Mouse (Mus musculus) midbrain, embryonic 12.5 days (tissue): Measurements from ENCODE around the gene Dmc1. TPM values are rescaled to one million over a fixed set of nuclear protein-coding genes. Genes with fewer than 3 reads are reported as not detected.
A peak's percentile ranks its signal among the peaks of the same experiment; 100 is the strongest.

ENCODE experiments used
- ATAC-seq: fragments of 200-750 bp; cut with Nextera tagmentation; 2 replicates; pipeline ENCODE4 v1.8.0; 2017; ENCODE audit warnings: low read depth, moderate TSS enrichment, moderate library complexity; ENCODE audit not compliant: low FRiP score
- H3K27ac ChIP-seq: fragments of 300-500 bp; sonication (generic); replicated peaks from 2 replicates; pipeline ENCODE4 v1.5.1; 2016; ENCODE audit warnings: mild to moderate bottlenecking
- H3K27me3 ChIP-seq: fragments of 300-500 bp; sonication (generic); 2 replicates; pipeline ENCODE4 v1.6.1; 2016; ENCODE audit warnings: mild to moderate bottlenecking
- H3K36me3 ChIP-seq: fragments of 300-500 bp; sonication (generic); 2 replicates; pipeline ENCODE4 v1.6.1; 2016
- H3K4me1 ChIP-seq: fragments of 300-500 bp; sonication (generic); 2 replicates; pipeline ENCODE4 v1.6.1; 2016
- H3K4me2 ChIP-seq: fragments of 300-500 bp; sonication (generic); replicated peaks from 2 replicates; pipeline ENCODE4 v1.6.1; 2016; ENCODE audit warnings: mild to moderate bottlenecking, moderate library complexity
- H3K4me3 ChIP-seq: fragments of 300-500 bp; sonication (generic); 2 replicates; pipeline ENCODE4 v1.5.1; 2016; ENCODE audit warnings: mild to moderate bottlenecking
- H3K9ac ChIP-seq: fragments of 300-500 bp; sonication (generic); replicated peaks from 2 replicates; pipeline ENCODE4 v1.6.1; 2016; ENCODE audit warnings: mild to moderate bottlenecking, moderate library complexity
- H3K9me3 ChIP-seq: fragments of 300-500 bp; sonication (generic); 2 replicates; pipeline ENCODE4 v1.6.1; 2016; ENCODE audit warnings: mild to moderate bottlenecking
- WGBS: fragments of 180-500 bp; shearing (Covaris S2); methylation state at CpG from one replicate; pipeline ENCODE4 v1.1.7; 2016; 5-methylcytosine and 5-hydroxymethylcytosine counted together
- microRNA-seq: library from miRNA; unstranded; fragments of <30 nt; microRNA quantifications from one replicate; pipeline ENCODE4, GENCODE M21; 2017
- polyA plus RNA-seq: library from polyadenylated mRNA; unstranded; fragments of >200 nt; fragmentation: Nextera tagmentation; extraction: Ambion mirVana; gene quantifications from 2 replicates; pipeline ENCODE4 v1.2.1, GENCODE M21; 2016

The Dmc1 gene
- polyA plus RNA-seq, 1 experiment from 2014 or later, result 1.1 TPM

DNA sequence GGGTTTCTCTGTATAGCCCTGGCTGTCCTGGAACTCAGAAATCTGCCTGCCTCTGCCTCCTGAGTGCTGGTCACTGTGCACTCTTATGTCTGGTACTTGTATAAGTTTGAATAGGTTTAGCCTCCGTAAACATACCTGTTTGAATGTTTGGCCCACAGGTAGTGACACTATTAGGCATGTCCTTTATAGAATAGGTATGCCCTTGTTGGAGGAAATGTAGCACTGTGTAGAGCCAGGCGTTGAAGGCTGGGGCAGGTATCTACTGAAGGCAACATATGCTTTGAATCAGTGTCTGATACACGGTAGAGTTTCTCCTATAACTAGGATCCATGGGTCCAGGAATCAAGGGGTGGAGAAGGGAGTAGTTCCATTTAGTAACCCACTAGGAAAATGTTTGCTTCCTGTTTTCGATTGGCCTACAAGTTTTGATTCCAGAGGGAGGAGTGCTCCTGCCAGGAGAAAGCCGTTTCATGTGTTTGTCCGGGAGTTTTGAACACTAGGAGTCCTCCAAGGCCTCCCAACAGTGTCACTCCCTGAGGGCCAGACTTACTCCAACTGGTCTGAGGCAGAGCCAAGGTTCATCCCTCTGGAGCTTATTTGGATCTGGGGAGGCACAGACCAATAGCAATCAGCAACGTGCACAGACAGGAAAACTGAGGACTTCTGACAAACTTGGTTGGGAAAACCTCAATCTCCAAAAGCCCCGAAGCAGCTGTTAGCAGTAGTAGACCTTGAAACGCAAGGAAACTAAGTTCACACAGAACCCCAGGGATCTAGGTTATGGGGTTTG lies 78.7 kb downstream of the Dmc1 start:
- H3K4me1 ChIP-seq, result no peaks in the 10 kb centered on the region
- WGBS, result 67% methylated on average over 9 of the region's 9 CpGs
- no peak for ATAC-seq
- no peaks in the 10 kb centered on the region for H3K27me3 ChIP-seq
- no peak overlapping the region for H3K4me3 ChIP-seq
- no peak overlapping the region for H3K9ac ChIP-seq
- H3K9me3 ChIP-seq, result no peaks in the 10 kb centered on the region
- H3K4me2 ChIP-seq, result no peak overlapping the region
- H3K27ac ChIP-seq, result peak overlapping the region; percentile 3; the same call in 1 of the 2 replicates
- H3K36me3 ChIP-seq, result peaks cover 53% of the 10 kb centered on the region

GRCm38 (mm10) chr15:79525564-79525963 lies 79.3 kb downstream of the Dmc1 start:
- no peak for ATAC-seq
- no peaks in the 10 kb centered on the region for H3K9me3 ChIP-seq
- peaks cover 46% of the 10 kb centered on the region for H3K36me3 ChIP-seq
- WGBS, result 91% methylated on average over 5 of the region's 5 CpGs
- no peaks in the 10 kb centered on the region for H3K4me1 ChIP-seq
- H3K27ac ChIP-seq, result no peak overlapping the region; the same call in 1 of the 2 replicates
- H3K4me2 ChIP-seq, result no peak overlapping the region
- H3K4me3 ChIP-seq, result no peak overlapping the region
- H3K27me3 ChIP-seq, result no peaks in the 10 kb centered on the region
- H3K9ac ChIP-seq, result no peak overlapping the region

GRCm38 (mm10) chr15:79519400-79520220 lies 85.3 kb downstream of the Dmc1 start:
- no peaks in the 10 kb centered on the region for H3K36me3 ChIP-seq
- no peak overlapping the region for H3K4me2 ChIP-seq
- H3K4me3 ChIP-seq, result no peak overlapping the region
- H3K9me3 ChIP-seq, result no peaks in the 10 kb centered on the region
- ATAC-seq, result no peak
- H3K4me1 ChIP-seq, result peaks cover 14% of the 10 kb centered on the region; the same call in 1 of the 2 replicates
- H3K27me3 ChIP-seq, result peaks cover 49% of the 10 kb centered on the region
- H3K27ac ChIP-seq, result no peak overlapping the region
- H3K9ac ChIP-seq, result no peak overlapping the region
- 49% methylated on average over 16 of the region's 16 CpGs for WGBS

- no peak for ATAC-seq
- Histone ChIP-seq H3K27me3 (peaks cover 59% of the 10 kb centered on the region), H3K9me3 (no peaks in the 10 kb centered on the region), H3K9ac (no peak overlapping the region), H3K4me3 (no peak overlapping the region), H3K4me2 (no peak overlapping the region), H3K27ac (no peak overlapping the region), H3K36me3 (no peaks in the 10 kb centered on the region), H3K4me1 (peaks cover 14% of the 10 kb centered on the region; the same call in 1 of the 2 replicates)
- WGBS, result 86% methylated on average over 3 of the region's 3 CpGs
Observed at GRCm38 (mm10) chr15:79518571-79518970, 86.3 kb downstream of the Dmc1 start.

DNA sequence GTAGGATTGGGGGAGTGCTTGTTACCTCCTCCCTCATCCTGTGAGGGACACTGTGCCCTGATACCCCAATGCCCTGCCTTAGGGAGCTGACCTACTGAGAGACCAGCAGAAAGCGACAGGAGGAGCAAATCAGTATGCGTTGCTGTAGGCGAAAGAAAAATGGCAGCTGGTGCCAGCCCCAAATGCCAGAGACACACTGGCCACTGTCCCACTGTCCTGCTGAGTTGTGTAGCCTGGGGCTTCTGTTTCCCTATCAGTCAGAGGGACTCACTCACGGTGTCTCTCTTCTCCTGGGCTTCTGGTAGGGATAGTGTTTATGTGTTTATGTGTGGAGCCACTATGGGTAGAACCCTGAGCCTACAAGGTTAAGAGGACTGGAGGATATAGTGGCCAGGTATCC lies 87.2 kb downstream of the Dmc1 start:
- peaks cover 68% of the 10 kb centered on the region for H3K27me3 ChIP-seq
- no peak for ATAC-seq
- H3K9ac ChIP-seq, result no peak overlapping the region
- no peak overlapping the region for H3K4me2 ChIP-seq
- no peak overlapping the region for H3K4me3 ChIP-seq
- no peak overlapping the region for H3K27ac ChIP-seq
- H3K9me3 ChIP-seq, result no peaks in the 10 kb centered on the region
- WGBS, result 85% methylated on average over 4 of the region's 4 CpGs
- peaks cover 14% of the 10 kb centered on the region; the same call in 1 of the 2 replicates for H3K4me1 ChIP-seq
- no peaks in the 10 kb centered on the region for H3K36me3 ChIP-seq

GRCm38 (mm10) chr15:79516171-79517096 lies 88.5 kb downstream of the Dmc1 start, which contains the start of gene Kdelr3:
Gene Kdelr3, plus strand, starts transcription at chr15:79516411.
- H3K4me3 ChIP-seq, result peak within 1 kb of the TSS; percentile 48
- WGBS, result under 1% methylated on average over 71 of the region's 71 CpGs
- peak within 1 kb of the TSS; percentile 43 for H3K9ac ChIP-seq
- ATAC-seq, result peak; percentile 35; the same call in 1 of the 2 replicates
- peak within 1 kb of the TSS; percentile 87 for H3K4me2 ChIP-seq
- H3K4me1 ChIP-seq, result peaks cover 23% of the 10 kb centered on the region
- H3K27me3 ChIP-seq, result peaks cover 80% of the 10 kb centered on the region
- H3K9me3 ChIP-seq, result no peaks in the 10 kb centered on the region
- no peaks in the 10 kb centered on the region for H3K36me3 ChIP-seq
- H3K27ac ChIP-seq, result no peak within 1 kb of the TSS

- H3K4me3 ChIP-seq, result no peak overlapping the region
- WGBS, result 13% methylated on average over 9 of the region's 9 CpGs
Observed at GRCm38 (mm10) chr15:79513940-79514339, 91.0 kb downstream of the Dmc1 start.

GRCm38 (mm10) chr15:79511553-79512320 lies 93.2 kb downstream of the Dmc1 start:
- H3K36me3 ChIP-seq, result no peaks in the 10 kb centered on the region
- peak overlapping the region; percentile 70 for H3K4me2 ChIP-seq
- no peaks in the 10 kb centered on the region for H3K9me3 ChIP-seq
- peaks cover 99% of the 10 kb centered on the region for H3K27me3 ChIP-seq
- WGBS, result 1% methylated on average over 61 of the region's 61 CpGs
- peaks cover 22% of the 10 kb centered on the region for H3K4me1 ChIP-seq
- no peak overlapping the region for H3K9ac ChIP-seq
- H3K27ac ChIP-seq, result no peak overlapping the region
- ATAC-seq, result peak; percentile 84
- H3K4me3 ChIP-seq, result peak overlapping the region; percentile 44

More at GRCm38 (mm10) chr15:79513940-79514339, 91.0 kb downstream of the Dmc1 start:
- Histone ChIP-seq H3K36me3 (no peaks in the 10 kb centered on the region), H3K27ac (no peak overlapping the region), H3K9me3 (no peaks in the 10 kb centered on the region), H3K4me2 (no peak overlapping the region), H3K9ac (no peak overlapping the region), H3K27me3 (peaks cover 99% of the 10 kb centered on the region), H3K4me1 (peaks cover 23% of the 10 kb centered on the region)
- no peak for ATAC-seq

Small RNA genes lying within 50 kb of the gene (microRNA-seq; reads per million reads assigned to microRNA genes)
- gene Gm27903, result not detected

Other genes with a start within 250 kb of the Dmc1 start
- 47.1 and 47.9 TPM in 2 replicates for gene Tmem184b, start 201.5 kb downstream of the Dmc1 start, polyA plus RNA-seq
- gene Csnk1e, start 149.5 kb downstream of the Dmc1 start, polyA plus RNA-seq, result 267 and 291 TPM in 2 replicates
- not detected in 2 replicates for gene Kcnj4, start 99.9 kb downstream of the Dmc1 start, polyA plus RNA-seq
- gene Kdelr3, start 88.7 kb downstream of the Dmc1 start, polyA plus RNA-seq, result 18.2 and 26.6 TPM in 2 replicates
- 73.6 and 74.9 TPM in 2 replicates for gene Ddx17, start 58.4 kb downstream of the Dmc1 start, polyA plus RNA-seq
- 4.6 and 5.4 TPM in 2 replicates for gene Fam227a, start 53.8 kb upstream of the Dmc1 start, polyA plus RNA-seq
- 79.7 and 82.0 TPM in 2 replicates for gene Cby1, start 54.1 kb upstream of the Dmc1 start, polyA plus RNA-seq
- gene Tomm22, start 65.8 kb upstream of the Dmc1 start, polyA plus RNA-seq, result 252 and 269 TPM in 2 replicates
- 24.8 and 27.5 TPM in 2 replicates for gene Josd1, start 82.8 kb upstream of the Dmc1 start, polyA plus RNA-seq
- 44.8 and 51.0 TPM in 2 replicates for gene Gtpbp1, start 85.7 kb upstream of the Dmc1 start, polyA plus RNA-seq
- gene Sun2, start 137.4 kb upstream of the Dmc1 start, polyA plus RNA-seq, result 8.0 and 8.7 TPM in 2 replicates
- gene Dnal4, start 172.7 kb upstream of the Dmc1 start, polyA plus RNA-seq, result 72.4 and 77.9 TPM in 2 replicates
- 8.7 and 11.7 TPM in 2 replicates for gene Nptxr, start 199.7 kb upstream of the Dmc1 start, polyA plus RNA-seq
- gene Npcd, start 229.1 kb upstream of the Dmc1 start, polyA plus RNA-seq, result 0.45 TPM in 1 of 2 replicates, not detected in the other
- 45.5 and 45.7 TPM in 2 replicates for gene Cbx6, start 229.6 kb upstream of the Dmc1 start, polyA plus RNA-seq